ENCODE assay signal across 27 mouse cellular contexts in the genomic region with DNA sequence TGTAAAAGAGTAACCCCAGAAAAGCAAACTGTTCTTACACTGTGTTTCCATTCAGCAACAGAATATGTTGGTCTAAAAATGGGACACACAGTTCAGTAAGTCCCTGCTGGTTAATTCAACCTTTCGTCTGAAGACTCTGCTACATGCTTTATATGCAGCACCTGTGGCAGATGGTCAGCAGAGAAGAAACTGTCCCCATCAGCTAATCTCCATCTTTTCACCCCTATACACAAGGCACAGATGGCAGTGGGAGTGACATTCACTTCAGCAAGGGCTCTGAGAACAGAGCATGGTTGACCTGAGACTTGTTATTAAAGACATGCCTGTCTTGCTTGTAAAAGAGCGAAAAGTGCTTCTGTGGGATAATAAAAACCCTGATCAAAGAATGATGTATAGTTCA.
DNase-seq lines count a peak whose midpoint lies in the region; ATAC-seq and TF ChIP-seq lines count a peak whose summit lies in the region.
"Had no signal": no experiment of that assay in that cellular context is flagged by ENCODE, and none has a peak within 500 bp of the region (broad histone marks: within the 10 kb centered on the region; RNA-seq: fewer than 3 reads in every experiment).

No protein-coding gene starts in this region.

- H3K4me2 ChIP-seq in hindbrain, postnatal 0 days (ENCODE audit: low read depth, low read length) = no peak overlapping the region
- no peak overlapping the region for H3K4me2 ChIP-seq in hindbrain, embryonic 12.5 days (replicated peaks)
- H3K4me2 ChIP-seq: heart, embryonic 11.5 days; hindbrain, embryonic 14.5 days; limb, embryonic 12.5 days; liver, embryonic 15.5 days; lung, embryonic 14.5 days had no signal

- no peak overlapping the region for H3K27ac ChIP-seq in hindbrain, postnatal 0 days
- no peak overlapping the region for H3K27ac ChIP-seq in hindbrain, embryonic 12.5 days
- H3K27ac ChIP-seq in heart, embryonic 10.5 days = no peak overlapping the region
- H3K27ac ChIP-seq: hindbrain, embryonic 14.5 days; left cerebral cortex, adult 2 months; limb, embryonic 12.5 days; liver, embryonic 15.5 days had no signal

- TF ChIP-seq CTCF in hindbrain, postnatal 0 days (IDR thresholded peaks at IDR 0.05; ENCODE audit: low read depth) = no peak

- H3K4me1 ChIP-seq in hindbrain, postnatal 0 days (ENCODE audit: insufficient read depth, low read length) = no peaks in the 10 kb centered on the region
- H3K4me1 ChIP-seq in hindbrain, embryonic 12.5 days = no peaks in the 10 kb centered on the region
- H3K4me1 ChIP-seq in heart, embryonic 10.5 days = no peaks in the 10 kb centered on the region
- H3K4me1 ChIP-seq: limb, embryonic 12.5 days; liver, embryonic 15.5 days had no signal

- no peaks in the 10 kb centered on the region for H3K36me3 ChIP-seq in hindbrain, postnatal 0 days (ENCODE audit: insufficient read depth, low read length)
- no peaks in the 10 kb centered on the region for H3K36me3 ChIP-seq in hindbrain, embryonic 12.5 days
- H3K36me3 ChIP-seq in heart, embryonic 10.5 days = no peaks in the 10 kb centered on the region
- H3K36me3 ChIP-seq: G1E; limb, embryonic 12.5 days; liver, embryonic 15.5 days had no signal

- DNase-seq in hindbrain, postnatal 0 days (ENCODE audit: low spot score) = peak; percentile 9
- peak; percentile 26 for DNase-seq in cerebellum, adult 11 months
- peak; percentile 55 for DNase-seq in cerebellum, adult 9-10 months
- peak; percentile 9 to 47 for DNase-seq in cerebellum, postnatal 36 days
- DNase-seq in heart, postnatal 36 days = no peak
- DNase-seq in heart, embryonic 10.5 days (ENCODE audit: low spot score) = no peak
- DNase-seq: adrenal gland, adult 8-10 months; forebrain, postnatal 0 days; gastrocnemius, postnatal 25 days; heart, adult 11 months; heart, postnatal 4 days; kidney, adult 11 months; kidney, postnatal 25 days; lung, embryonic 14.5 days; lung, postnatal 14 days; right cerebral cortex, postnatal 25 days; spleen, adult 18-20 months; thymus, postnatal 25 days had no signal

- no peaks in the 10 kb centered on the region for H3K9me3 ChIP-seq in hindbrain, postnatal 0 days (ENCODE audit: low read length)
- H3K9me3 ChIP-seq in hindbrain, embryonic 12.5 days (replicated peaks) = no peaks in the 10 kb centered on the region
- no peaks in the 10 kb centered on the region for H3K9me3 ChIP-seq in heart, embryonic 10.5 days
- H3K9me3 ChIP-seq: G1E; limb, embryonic 12.5 days; liver, embryonic 15.5 days had no signal

- H3K27me3 ChIP-seq in hindbrain, postnatal 0 days (ENCODE audit: insufficient read depth, low read length) = no peaks in the 10 kb centered on the region
- no peaks in the 10 kb centered on the region for H3K27me3 ChIP-seq in hindbrain, embryonic 12.5 days
- no peaks in the 10 kb centered on the region for H3K27me3 ChIP-seq in heart, embryonic 10.5 days (ENCODE audit: insufficient read depth, poor library complexity, severe bottlenecking)
- H3K27me3 ChIP-seq: limb, embryonic 12.5 days; liver, embryonic 15.5 days had no signal

- intact Hi-C loops in heart, postnatal 36 days (cut with DNase I) = no loop called here

- 68% methylated on average over 2 of the region's 2 CpGs for WGBS in hindbrain, postnatal 0 days
- WGBS in hindbrain, embryonic 12.5 days = 72% methylated on average over 2 of the region's 2 CpGs
- WGBS in heart, embryonic 10.5 days = 77% methylated on average over 2 of the region's 2 CpGs

- H3K4me3 ChIP-seq in hindbrain, postnatal 0 days (ENCODE audit: low read length) = no peak overlapping the region
- H3K4me3 ChIP-seq in hindbrain, embryonic 12.5 days = no peak overlapping the region
- H3K4me3 ChIP-seq in heart, embryonic 10.5 days = no peak overlapping the region
- H3K4me3 ChIP-seq: erythroblast, embryonic 14.5 days; left cerebral cortex, adult 2 months; limb, embryonic 12.5 days; liver, embryonic 15.5 days had no signal

- peak; percentile 58; the same call in 1 of the 2 replicates for ATAC-seq in hindbrain, postnatal 0 days
- ATAC-seq in hindbrain, embryonic 12.5 days (ENCODE audit: low FRiP score) = no peak
- ATAC-seq: forebrain, postnatal 0 days; inflammation-experienced regulatory T-cells, adult 6 months had no signal

- H3K9ac ChIP-seq in hindbrain, postnatal 0 days (replicated peaks; ENCODE audit: low read length) = no peak overlapping the region
- no peak overlapping the region for H3K9ac ChIP-seq in hindbrain, embryonic 12.5 days
- H3K9ac ChIP-seq: forebrain, postnatal 0 days; hindbrain, embryonic 14.5 days; limb, embryonic 12.5 days; liver, embryonic 15.5 days; lung, embryonic 14.5 days had no signal

Comparison
In these comparisons a context has a peak if more than half of its experiments do, and no peak if none do; other contexts are left out.
1. DNase-seq: peak in hindbrain, postnatal 0 days (single experiment), cerebellum, adult 11 months (single experiment), cerebellum, adult 9-10 months (single experiment) and cerebellum, postnatal 36 days (2 of 2); none in heart, postnatal 36 days (0 of 2) and heart, embryonic 10.5 days (single experiment).